Mouse (Mus musculus) cerebellum, adult 18-20 months (tissue): ENCODE results near the gene Tcp11.

Source experiments
- DNase-seq, 2 experiments: peaks; one replicate each; pipeline ENCODE4 v3.0.0; 2021

Tcp11 gene

GRCm38 (mm10) chr17:28082863-28083262, 2.4 kb upstream of the Tcp11 start:
- no peak for DNase-seq

GRCm38 (mm10) chr17:28081856-28082255, 1.4 kb upstream of the Tcp11 start:
- no peak for DNase-seq

GRCm38 (mm10) chr17:28081385-28081784, 946 bp upstream of the Tcp11 start:
- DNase-seq, result peak; percentile 36 to 50

- no peak for DNase-seq
Observed at GRCm38 (mm10) chr17:28080817-28081165, 352 bp upstream of the Tcp11 start.

GRCm38 (mm10) chr17:28079618-28080017, 821 bp downstream of the Tcp11 start:
- peak; percentile 87 to 91 for DNase-seq

- no peak for DNase-seq
Observed at GRCm38 (mm10) chr17:28078028-28078427, 2.4 kb downstream of the Tcp11 start.

GRCm38 (mm10) chr17:28074486-28074885, 6.0 kb downstream of the Tcp11 start:
- no peak for DNase-seq

GRCm38 (mm10) chr17:28072730-28073129, 7.7 kb downstream of the Tcp11 start:
- no peak for DNase-seq

GRCm38 (mm10) chr17:28070256-28070655, 10.2 kb downstream of the Tcp11 start:
- no peak for DNase-seq

GRCm38 (mm10) chr17:28069446-28069845, 11.0 kb downstream of the Tcp11 start:
- DNase-seq, result no peak

- no peak for DNase-seq
Observed at GRCm38 (mm10) chr17:28067303-28067702, 13.1 kb downstream of the Tcp11 start.

- DNase-seq, result no peak
Observed at GRCm38 (mm10) chr17:28063163-28063562, 17.3 kb downstream of the Tcp11 start.

GRCm38 (mm10) chr17:28062710-28063109, 17.7 kb downstream of the Tcp11 start:
- DNase-seq, result peak; percentile 33 to 35

GRCm38 (mm10) chr17:28061472-28061871, 19.0 kb downstream of the Tcp11 start:
- peak; percentile 45 to 49 for DNase-seq

- DNase-seq, result no peak
Observed at GRCm38 (mm10) chr17:28060681-28061080, 19.8 kb downstream of the Tcp11 start.

- no peak for DNase-seq
Observed at GRCm38 (mm10) chr17:28058346-28058745, 22.1 kb downstream of the Tcp11 start.

- DNase-seq, result peak; percentile 41 to 49
Observed at GRCm38 (mm10) chr17:28052293-28052863, 28.1 kb downstream of the Tcp11 start.

GRCm38 (mm10) chr17:28050210-28050609, 30.2 kb downstream of the Tcp11 start:
- DNase-seq, result peak; percentile 26 to 32

GRCm38 (mm10) chr17:28048425-28048824, 32.0 kb downstream of the Tcp11 start:
- DNase-seq, result no peak

- no peak for DNase-seq
Observed at GRCm38 (mm10) chr17:28047520-28047919, 32.9 kb downstream of the Tcp11 start.

- no peak for DNase-seq
Observed at GRCm38 (mm10) chr17:28047017-28047416, 33.4 kb downstream of the Tcp11 start.

- peak; percentile 39 to 46 for DNase-seq
Observed at GRCm38 (mm10) chr17:28042299-28042771, 38.1 kb downstream of the Tcp11 start.

- DNase-seq, result no peak
Observed at GRCm38 (mm10) chr17:28041298-28041697, 39.1 kb downstream of the Tcp11 start.

GRCm38 (mm10) chr17:28040620-28041019, 39.8 kb downstream of the Tcp11 start:
- DNase-seq, result no peak
